Mouse (Mus musculus) stomach, postnatal 0 days (tissue): ENCODE data around the gene Tnfrsf1b. TPM values are rescaled to one million over a fixed set of nuclear protein-coding genes. Genes with fewer than 3 reads are reported as not detected.

Experiments used
- ATAC-seq: fragments of 200-750 bp; cut with Nextera tagmentation; 2 replicates; pipeline ENCODE4 v1.8.0; 2017; ENCODE audit not compliant: low FRiP score, low TSS enrichment
- DNase-seq: peaks from one replicate; pipeline ENCODE4 v3.0.0-alpha.2; 2016; ENCODE audit warnings: low spot score
- H3K27ac ChIP-seq: fragments of 300-500 bp; sonication (generic); replicated peaks from 2 replicates; pipeline ENCODE4 v1.5.1; 2014; ENCODE audit warnings: mild to moderate bottlenecking, control low read depth
- H3K27me3 ChIP-seq: fragments of 300-500 bp; sonication (generic); 2 replicates; pipeline ENCODE4 v1.6.1; 2014; ENCODE audit warnings: low read length; ENCODE audit not compliant: control insufficient read depth, insufficient read depth
- H3K36me3 ChIP-seq: fragments of 300-500 bp; sonication (generic); 2 replicates; pipeline ENCODE4 v1.6.1; 2014; ENCODE audit warnings: low read length, mixed read lengths; ENCODE audit not compliant: control insufficient read depth, insufficient read depth
- H3K4me1 ChIP-seq: fragments of 300-500 bp; sonication (generic); replicated peaks from 2 replicates; pipeline ENCODE4 v1.6.1; 2014; ENCODE audit warnings: antibody characterized with exemption; ENCODE audit not compliant: control insufficient read depth, insufficient read depth
- H3K4me2 ChIP-seq: fragments of 300-500 bp; sonication (generic); replicated peaks from 2 replicates; pipeline ENCODE4 v1.6.1; 2014; ENCODE audit warnings: low read depth, mild to moderate bottlenecking, control low read depth, moderate library complexity
- H3K4me3 ChIP-seq: fragments of 300-500 bp; sonication (generic); 2 replicates; pipeline ENCODE4 v1.5.1; 2014; ENCODE audit warnings: low read depth, low read length, control low read depth
- H3K9ac ChIP-seq: fragments of 300-500 bp; sonication (generic); 2 replicates; pipeline ENCODE4 v1.6.1; 2014; ENCODE audit warnings: mild to moderate bottlenecking, low read length, control low read depth, mixed read lengths
- H3K9me3 ChIP-seq: fragments of 300-500 bp; sonication (generic); 2 replicates; pipeline ENCODE4 v1.6.1; 2016; ENCODE audit warnings: low read length; ENCODE audit not compliant: control insufficient read depth
- CTCF ChIP-seq: IDR thresholded peaks from 2 replicates; pipeline ENCODE4 v1.5.1; 2016; ENCODE audit warnings: antibody characterized with exemption, low read depth, mild to moderate bottlenecking, moderate library complexity
- EP300 ChIP-seq: optimal IDR thresholded peaks from 2 replicates; pipeline ENCODE3; 2016; ENCODE audit warnings: antibody characterized with exemption
- WGBS: fragments of 180-500 bp; shearing (Covaris S2); extraction: QIAGEN DNeasy Blood & Tissue Kit; methylation state at CpG from one replicate; pipeline ENCODE4 v1.1.7; 2014; 5-methylcytosine and 5-hydroxymethylcytosine counted together
- polyA plus RNA-seq: library from polyadenylated mRNA; unstranded; fragments of >200 nt; fragmentation: Nextera tagmentation; extraction: Ambion mirVana; gene quantifications from 2 replicates; pipeline ENCODE4 v1.2.1, GENCODE M21; 2015

Tnfrsf1b gene
- polyA plus RNA-seq, 1 experiment from 2014 or later, result 5.4 TPM

GRCm38 (mm10) chr4:145252611-145253010 lies 5.9 kb upstream of the Tnfrsf1b start:
- Histone ChIP-seq H3K9me3 (no peaks in the 10 kb centered on the region), H3K27ac (no peak overlapping the region), H3K9ac (no peak overlapping the region), H3K36me3 (no peaks in the 10 kb centered on the region), H3K4me3 (no peak overlapping the region), H3K4me2 (no peak overlapping the region), H3K27me3 (no peaks in the 10 kb centered on the region), H3K4me1 (no peaks in the 10 kb centered on the region)
- TF ChIP-seq EP300, result no peak
- ATAC-seq, result no peak
- 88% methylated on average over 8 of the region's 8 CpGs for WGBS
- DNase-seq, result no peak

DNA sequence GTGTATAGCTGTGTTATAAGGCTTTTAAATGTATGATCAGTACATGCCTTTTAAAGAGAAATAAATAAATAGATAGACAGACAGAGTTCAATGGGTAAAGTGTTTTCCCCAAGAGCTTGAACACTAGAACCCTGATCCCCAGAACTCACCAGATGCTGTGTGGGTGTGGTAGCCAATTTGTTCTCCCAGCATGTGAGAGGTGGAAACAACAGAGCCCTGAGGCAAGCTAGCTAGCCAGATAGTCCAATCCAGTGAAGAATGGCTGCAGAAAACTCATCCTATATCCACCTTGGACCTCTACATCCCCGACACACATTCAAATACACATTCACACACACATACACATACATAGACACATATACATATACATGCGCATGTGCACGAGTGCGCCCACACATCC lies 4.9 kb upstream of the Tnfrsf1b start:
- WGBS, result 90% methylated on average over 4 of the region's 4 CpGs
- Histone ChIP-seq H3K9me3 (no peaks in the 10 kb centered on the region), H3K36me3 (no peaks in the 10 kb centered on the region), H3K4me1 (no peaks in the 10 kb centered on the region), H3K27me3 (no peaks in the 10 kb centered on the region), H3K27ac (no peak overlapping the region), H3K4me2 (no peak overlapping the region), H3K9ac (no peak overlapping the region), H3K4me3 (no peak overlapping the region)
- TF ChIP-seq EP300 (no peak), CTCF (no peak)
- DNase-seq, result no peak
- no peak for ATAC-seq

GRCm38 (mm10) chr4:145250002-145250401 lies 3.3 kb upstream of the Tnfrsf1b start:
- ATAC-seq (no peak), DNase-seq (no peak)
- H3K36me3 ChIP-seq, result no peaks in the 10 kb centered on the region
- H3K27ac ChIP-seq, result no peak overlapping the region
- H3K4me3 ChIP-seq, result no peak overlapping the region
- no peaks in the 10 kb centered on the region for H3K9me3 ChIP-seq
- no peak overlapping the region for H3K9ac ChIP-seq
- whole genome bisulfite sequencing, result 71% methylated on average over 4 of the region's 4 CpGs
- H3K4me1 ChIP-seq, result peaks cover 2% of the 10 kb centered on the region; the same call in 1 of the 2 replicates
- H3K27me3 ChIP-seq, result no peaks in the 10 kb centered on the region
- H3K4me2 ChIP-seq, result no peak overlapping the region
- no peak for TF ChIP-seq EP300

GRCm38 (mm10) chr4:145247556-145247955 lies 886 bp upstream of the Tnfrsf1b start:
- Histone ChIP-seq H3K9me3 (no peaks in the 10 kb centered on the region), H3K27me3 (no peaks in the 10 kb centered on the region), H3K4me3 (no peak overlapping the region), H3K4me2 (no peak overlapping the region), H3K9ac (no peak overlapping the region), H3K4me1 (peaks cover 2% of the 10 kb centered on the region; the same call in 1 of the 2 replicates), H3K27ac (no peak overlapping the region), H3K36me3 (no peaks in the 10 kb centered on the region)
- TF ChIP-seq CTCF, result no peak
- no peak for TF ChIP-seq EP300
- 82% methylated on average over 2 of the region's 2 CpGs for WGBS
- no peak for ATAC-seq
- DNase-seq, result no peak

GRCm38 (mm10) chr4:145245581-145245980 lies 1.1 kb downstream of the Tnfrsf1b start:
- Histone ChIP-seq H3K27ac (no peak overlapping the region), H3K9ac (0 out of 2 replicates have a peak overlapping the region, but pooled peaks have one; percentile 77), H3K36me3 (no peaks in the 10 kb centered on the region), H3K4me3 (peak overlapping the region; percentile 61), H3K27me3 (no peaks in the 10 kb centered on the region), H3K4me2 (peak overlapping the region; percentile 87), H3K9me3 (no peaks in the 10 kb centered on the region), H3K4me1 (peaks cover 2% of the 10 kb centered on the region; the same call in 1 of the 2 replicates)
- DNase-seq (no peak), ATAC-seq (no peak)
- TF ChIP-seq EP300 (no peak), CTCF (no peak)
- WGBS, result 88% methylated on average over 3 of the region's 3 CpGs

DNA sequence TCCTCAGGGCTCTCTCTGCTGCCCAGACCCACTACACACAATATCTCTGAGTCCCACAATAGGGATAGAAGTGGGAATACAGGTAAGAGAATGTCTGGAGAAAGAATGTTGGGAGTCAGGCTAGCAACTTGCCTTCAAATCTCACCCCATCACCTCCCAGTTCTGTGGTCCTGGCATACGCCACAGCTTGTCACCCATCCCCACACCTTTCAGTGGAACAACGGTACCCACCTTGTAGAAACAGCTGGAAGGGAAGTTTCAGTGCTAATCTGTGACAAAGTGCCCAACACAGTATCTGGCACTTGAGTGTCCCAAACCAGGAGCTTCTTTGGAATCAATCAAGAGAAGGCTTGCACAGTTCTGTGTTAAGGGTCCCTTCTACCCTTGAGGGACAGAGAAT lies 2.0 kb downstream of the Tnfrsf1b start:
- Histone ChIP-seq H3K9me3 (no peaks in the 10 kb centered on the region), H3K27ac (no peak overlapping the region), H3K9ac (no peak overlapping the region), H3K4me1 (peaks cover 2% of the 10 kb centered on the region; the same call in 1 of the 2 replicates), H3K27me3 (no peaks in the 10 kb centered on the region), H3K36me3 (no peaks in the 10 kb centered on the region), H3K4me3 (no peak overlapping the region), H3K4me2 (no peak overlapping the region)
- DNase-seq (no peak), ATAC-seq (no peak)
- TF ChIP-seq EP300, result no peak
- 89% methylated on average over 2 of the region's 2 CpGs for WGBS
